Mouse (Mus musculus) olfactory bulb, adult 2 months (tissue): ENCODE results near the gene Cox19. TPM values are rescaled to one million over a fixed set of nuclear protein-coding genes. Genes with fewer than 3 reads are reported as not detected.

Experiments
- H3K27ac ChIP-seq: fragments of 200-500 bp; 2 replicates; pipeline ENCODE4 v1.5.1; 2012; ENCODE audit warnings: low read depth, low read length; ENCODE audit not compliant: insufficient read depth
- H3K4me1 ChIP-seq: fragments of 200-500 bp; 2 replicates; pipeline ENCODE4 v1.6.1; 2012; ENCODE audit warnings: low read length; ENCODE audit not compliant: control insufficient read depth, insufficient read depth
- H3K4me3 ChIP-seq: fragments of 200-500 bp; 2 replicates; pipeline ENCODE4 v1.5.1; 2012; ENCODE audit warnings: mild to moderate bottlenecking, low read depth, low read length, moderate library complexity; ENCODE audit not compliant: insufficient read depth
- CTCF ChIP-seq: fragments of 200-500 bp; IDR thresholded peaks from 2 replicates; pipeline ENCODE4 v1.5.1; 2012; ENCODE audit warnings: low read depth, mild to moderate bottlenecking, low read length, moderate library complexity; ENCODE audit not compliant: insufficient read depth
- POLR2A ChIP-seq: fragments of 200-500 bp; IDR thresholded peaks from 2 replicates; pipeline ENCODE4 v1.6.1; 2012; ENCODE audit warnings: mild to moderate bottlenecking, low read depth, low read length, moderate library complexity; ENCODE audit not compliant: insufficient read depth
- WGBS: fragments of 180-500 bp; shearing (Covaris S2); methylation state at CpG from one replicate; pipeline ENCODE4 v1.1.7; 2018; 5-methylcytosine and 5-hydroxymethylcytosine counted together
- polyA plus RNA-seq: library from polyadenylated mRNA; stranded (reverse); fragments of >200 nt; gene quantifications from 2 replicates; pipeline ENCODE4 v1.2.4, GENCODE M21; 2012; ENCODE audit warnings: low replicate concordance; ENCODE audit not compliant: missing spikeins, insufficient read depth, insufficient read length

Cox19 gene
- polyA plus RNA-seq, 1 experiment, result not detected

DNA sequence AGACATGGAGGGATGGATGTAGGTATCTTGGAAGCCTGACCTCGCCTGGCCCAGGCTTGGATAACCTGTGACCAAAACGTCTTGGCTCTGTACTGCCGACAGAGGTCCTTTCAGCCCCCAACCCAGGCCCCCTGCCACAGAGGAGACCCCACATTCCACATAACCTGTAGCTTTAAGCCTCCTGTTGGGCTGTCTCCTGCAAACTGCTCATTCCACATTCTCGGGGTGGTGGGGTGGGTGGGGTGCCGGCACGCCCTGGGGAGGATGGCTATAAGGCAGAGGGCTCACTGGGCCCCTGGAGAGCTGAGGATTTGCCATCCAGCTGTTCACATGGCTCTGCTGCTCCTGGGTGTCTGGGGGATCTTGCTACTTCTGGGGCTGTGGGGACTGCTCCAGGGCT is 1.1 kb upstream of the Cox19 start, which contains the start of gene Cyp2w1:
TSS of gene Cyp2w1 (plus strand) at position 301 of the 400 bp plus-strand sequence.
- no peak within 1 kb of the TSS for H3K4me3 ChIP-seq
- peaks cover 5% of the 10 kb centered on the region for H3K4me1 ChIP-seq
- no peak for TF ChIP-seq POLR2A
- H3K27ac ChIP-seq, result no peak within 1 kb of the TSS
- 64% methylated on average over 6 of the region's 6 CpGs for WGBS

DNA sequence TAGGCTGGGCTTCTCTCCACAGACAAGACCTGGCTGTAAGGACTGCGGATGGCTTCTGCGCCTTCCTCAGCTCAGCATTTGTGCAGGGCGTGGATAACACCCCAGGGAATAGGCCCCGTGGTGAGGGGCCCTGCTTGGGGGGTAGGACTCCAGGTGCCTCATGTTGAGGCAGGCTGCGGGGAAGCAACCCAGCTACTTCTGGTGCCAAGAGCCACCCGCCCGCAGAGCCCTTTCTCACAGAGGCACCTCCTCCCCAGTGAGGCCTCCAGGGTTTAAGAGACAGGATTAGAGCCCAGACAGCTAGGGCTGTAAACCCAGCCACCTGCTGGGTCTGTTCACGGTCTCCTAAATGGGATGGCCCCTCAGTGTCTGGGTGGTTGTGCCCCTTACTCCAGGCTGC is 410 bp upstream of the Cox19 start:
- H3K27ac ChIP-seq, result no peak overlapping the region
- WGBS, result 44% methylated on average over 8 of the region's 8 CpGs
- no peak overlapping the region for H3K4me3 ChIP-seq
- H3K4me1 ChIP-seq, result peaks cover 5% of the 10 kb centered on the region
- no peak for TF ChIP-seq CTCF
- no peak for TF ChIP-seq POLR2A

DNA sequence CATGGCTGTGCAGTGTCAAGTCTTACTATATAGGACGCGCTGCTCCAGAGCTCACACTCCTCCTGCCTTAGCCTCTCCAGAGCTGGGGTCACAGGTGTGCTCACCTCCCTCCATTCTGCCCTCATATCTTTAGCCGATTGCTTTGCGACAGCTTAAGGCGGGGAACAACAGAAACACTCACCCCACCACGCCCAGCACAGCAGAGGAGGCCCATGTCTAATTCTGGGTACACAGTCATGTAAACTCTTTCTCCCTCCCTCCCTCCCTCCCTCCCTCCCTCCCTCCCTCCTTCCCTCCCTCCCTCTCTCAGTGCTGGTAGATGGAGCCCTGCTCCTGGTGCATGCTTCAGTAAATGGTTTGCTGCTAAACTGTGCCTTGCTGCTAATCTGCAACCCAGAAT is 1.5 kb downstream of the Cox19 start:
- Histone ChIP-seq H3K4me1 (peaks cover 5% of the 10 kb centered on the region), H3K27ac (no peak overlapping the region), H3K4me3 (no peak overlapping the region)
- 57% methylated on average over 6 of the region's 6 CpGs for WGBS
- TF ChIP-seq POLR2A (no peak), CTCF (no peak)

DNA sequence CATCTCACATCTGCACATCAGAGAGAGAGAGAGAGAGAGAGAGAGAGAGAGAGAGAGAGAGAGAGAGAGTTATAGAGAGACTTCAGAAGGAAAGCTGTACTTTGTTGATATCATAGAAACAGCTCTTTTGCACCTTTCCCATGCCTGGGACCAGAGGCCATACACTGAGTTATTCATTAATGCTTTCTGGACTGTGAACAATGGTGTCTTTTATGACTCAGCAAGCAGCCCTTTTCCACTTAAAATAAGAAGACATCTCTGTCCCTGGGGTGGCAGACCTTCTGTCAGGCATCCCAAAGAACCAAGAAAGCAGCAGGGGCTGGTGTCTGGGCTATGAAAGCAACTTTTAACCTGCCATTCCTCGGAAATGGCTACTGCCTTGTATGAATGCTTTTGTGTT is 4.0 kb downstream of the Cox19 start:
- Histone ChIP-seq H3K4me1 (peaks cover 11% of the 10 kb centered on the region), H3K4me3 (no peak overlapping the region), H3K27ac (no peak overlapping the region)
- TF ChIP-seq POLR2A (no peak), CTCF (no peak)
- 44% methylated on average over 1 of the region's 1 CpGs for WGBS

DNA sequence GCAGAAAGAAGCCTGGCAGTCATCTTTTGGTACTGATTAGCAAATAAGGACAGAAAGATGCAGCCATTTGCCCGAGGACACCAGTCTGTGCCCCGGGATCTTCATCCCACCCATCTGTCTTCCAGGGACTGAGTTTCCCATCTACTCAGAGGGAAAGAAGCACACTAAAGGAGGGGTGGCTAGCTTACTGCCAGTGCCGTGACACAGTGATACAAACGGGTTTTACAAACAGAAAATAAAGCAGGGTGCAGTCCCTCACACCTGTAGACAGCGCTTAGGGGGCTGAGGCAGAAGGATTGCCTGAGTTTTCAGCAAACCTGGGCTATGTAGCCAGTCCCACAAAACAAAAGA is 5.9 kb downstream of the Cox19 start:
- 8% methylated on average over 5 of the region's 5 CpGs for WGBS
- no peak overlapping the region for H3K27ac ChIP-seq

DNA sequence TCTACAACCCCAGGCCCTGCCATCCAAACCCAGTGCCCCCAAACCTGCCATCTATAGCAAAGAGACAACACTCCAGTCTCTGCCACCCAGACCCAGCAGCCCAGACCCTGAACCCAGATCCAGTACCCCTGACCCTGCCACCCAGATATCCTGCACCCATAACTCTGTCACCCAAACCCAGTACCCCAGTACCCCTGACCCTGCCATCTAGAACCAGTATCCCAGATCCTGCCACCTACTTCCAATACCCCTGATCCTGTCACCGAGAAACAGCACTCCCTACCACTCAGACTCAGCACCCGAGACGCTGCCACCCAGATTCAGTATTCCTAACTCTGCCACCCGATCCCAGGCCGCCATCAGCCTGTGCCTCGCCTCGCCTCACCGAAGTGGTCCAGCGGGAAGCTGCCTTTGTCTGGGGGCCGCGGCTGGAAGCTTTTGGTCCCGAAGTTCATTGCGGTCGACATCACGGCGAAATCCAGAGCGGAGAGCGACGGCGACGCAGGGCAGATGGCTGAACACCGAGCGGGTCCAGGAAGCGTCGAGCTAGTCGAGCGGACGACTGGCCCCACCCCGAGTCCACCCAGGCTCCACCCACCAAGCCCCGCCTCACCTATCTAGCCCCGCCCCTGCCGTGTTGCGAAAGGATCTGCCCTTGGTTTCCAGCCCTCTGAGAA is 6.4 kb downstream of the Cox19 start:
- TF ChIP-seq POLR2A, result peak; percentile 68
- no peak for TF ChIP-seq CTCF
- peak overlapping the region; percentile 57; the same call in 1 of the 2 replicates for H3K27ac ChIP-seq
- H3K4me1 ChIP-seq, result peaks cover 5% of the 10 kb centered on the region
- H3K4me3 ChIP-seq, result peak overlapping the region; percentile 86
- under 1% methylated on average over 33 of the region's 33 CpGs for WGBS

More for the DNA sequence above, 5.9 kb downstream of the Cox19 start:
- Histone ChIP-seq H3K4me3 (peak overlapping the region; percentile 43), H3K4me1 (peaks cover 7% of the 10 kb centered on the region)
- TF ChIP-seq POLR2A, result no peak
- no peak for TF ChIP-seq CTCF

DNA sequence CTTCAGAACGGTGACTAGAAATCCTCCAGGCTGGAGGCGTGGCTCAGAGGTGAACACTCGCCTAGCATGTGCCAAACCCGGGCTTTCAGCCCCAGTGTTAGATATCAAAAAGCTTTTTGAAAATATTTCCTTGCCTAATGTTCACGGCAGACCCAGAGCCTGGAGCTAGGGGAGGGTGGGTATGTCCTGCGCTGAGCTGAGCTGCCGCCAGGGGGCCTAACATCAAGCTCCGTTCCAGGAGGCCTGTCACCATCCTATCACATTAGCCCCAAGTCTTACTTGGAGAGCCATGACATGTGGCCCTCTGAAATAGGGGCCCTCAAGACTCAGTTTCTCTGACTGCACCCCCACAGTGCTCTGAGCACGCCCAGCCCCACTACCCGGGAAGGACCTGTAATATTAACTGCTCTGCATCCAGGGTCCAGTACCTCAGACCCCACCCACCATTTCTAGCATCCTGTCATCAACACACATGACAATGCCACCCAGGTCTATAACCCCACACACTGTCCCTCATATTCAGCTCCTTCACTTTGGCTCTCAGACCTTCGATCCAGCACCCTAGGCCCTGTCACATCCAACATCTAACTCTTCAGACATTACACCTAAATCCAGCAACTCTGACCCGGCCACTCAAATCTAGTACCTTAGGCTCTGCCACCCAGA is 7.1 kb downstream of the Cox19 start:
- H3K4me3 ChIP-seq, result peak overlapping the region; percentile 86
- no peak overlapping the region for H3K27ac ChIP-seq
- TF ChIP-seq CTCF, result peak; percentile 69
- TF ChIP-seq POLR2A, result no peak
- peaks cover 5% of the 10 kb centered on the region for H3K4me1 ChIP-seq
- WGBS, result 3% methylated on average over 12 of the region's 12 CpGs

DNA sequence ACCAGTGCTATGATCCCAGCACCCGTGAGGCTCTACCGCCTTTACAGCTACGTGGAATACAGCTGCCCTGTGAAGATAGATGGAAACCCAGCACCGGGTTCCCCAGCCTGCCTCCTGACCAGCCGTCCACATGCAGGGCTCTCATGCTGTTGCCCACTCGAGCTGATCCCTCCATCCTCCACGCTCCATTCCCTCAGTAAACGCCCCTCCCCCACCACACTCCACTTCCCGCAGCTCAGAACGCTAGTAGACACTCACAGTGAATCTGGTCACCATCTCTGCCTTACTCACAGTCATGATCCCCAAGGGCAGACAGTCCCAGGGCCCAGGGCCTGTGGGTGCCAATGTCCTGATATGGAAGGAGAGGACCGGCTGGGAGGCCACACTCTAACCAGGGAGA is 12.3 kb downstream of the Cox19 start:
- Histone ChIP-seq H3K4me3 (no peak overlapping the region), H3K4me1 (peaks cover 12% of the 10 kb centered on the region), H3K27ac (no peak overlapping the region)
- TF ChIP-seq CTCF (no peak), POLR2A (no peak)
- 80% methylated on average over 11 of the region's 11 CpGs for WGBS

DNA sequence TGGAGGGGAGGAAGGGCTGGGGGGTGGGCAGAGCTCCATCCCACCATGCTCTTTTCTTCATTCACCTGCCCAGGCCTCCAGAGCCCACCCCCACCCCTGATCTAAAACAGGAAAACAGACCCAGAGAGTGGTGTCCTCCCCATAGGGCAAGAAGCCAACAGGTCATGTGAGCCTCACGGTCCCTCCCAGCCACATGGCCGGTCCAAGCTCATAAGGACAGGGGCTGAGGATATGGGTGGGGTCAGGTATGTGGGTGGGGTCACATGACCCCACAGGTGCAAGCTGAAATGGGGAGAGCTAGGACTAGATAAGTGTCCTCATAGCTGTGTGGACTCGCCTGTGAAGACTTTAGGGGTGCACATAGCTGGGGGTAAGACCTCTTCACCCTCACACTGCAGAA is 12.8 kb downstream of the Cox19 start:
- TF ChIP-seq POLR2A (no peak), CTCF (no peak)
- WGBS, result 69% methylated on average over 3 of the region's 3 CpGs
- no peak overlapping the region for H3K27ac ChIP-seq
- H3K4me1 ChIP-seq, result peaks cover 7% of the 10 kb centered on the region
- H3K4me3 ChIP-seq, result no peak overlapping the region

DNA sequence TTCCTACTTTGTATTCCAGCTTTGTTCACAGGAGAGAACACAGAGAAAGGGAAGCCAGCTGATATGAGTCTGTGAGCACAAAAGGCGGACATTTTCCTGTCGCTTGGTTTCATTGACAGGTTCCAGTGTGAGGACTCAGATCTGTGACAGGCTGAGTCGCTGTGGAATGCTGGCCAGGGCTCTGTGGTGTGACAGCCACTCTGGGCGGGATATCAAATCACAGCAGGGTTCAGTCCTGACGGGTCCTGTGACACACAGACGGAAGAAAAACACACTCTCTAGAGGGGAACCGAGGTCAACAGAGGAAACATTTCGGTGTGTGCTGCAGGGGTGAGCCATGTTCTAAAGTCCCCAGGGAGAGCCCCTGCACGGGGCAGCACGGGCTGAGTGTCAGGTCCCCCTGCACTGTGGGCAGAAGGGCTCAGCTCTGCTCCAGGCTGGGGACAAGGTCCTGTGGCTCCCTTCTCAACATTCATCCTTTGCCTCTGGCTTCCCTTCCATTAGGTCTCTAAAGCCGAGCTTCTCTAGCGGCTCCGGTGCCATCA is 13.3 kb downstream of the Cox19 start:
- WGBS, result 66% methylated on average over 13 of the region's 13 CpGs
- no peak overlapping the region for H3K4me3 ChIP-seq
- peaks cover 7% of the 10 kb centered on the region for H3K4me1 ChIP-seq
- TF ChIP-seq POLR2A (no peak), CTCF (no peak)
- H3K27ac ChIP-seq, result no peak overlapping the region
